Comparison of ENCODE assay signal across 39 mouse cellular contexts in the genomic region with DNA sequence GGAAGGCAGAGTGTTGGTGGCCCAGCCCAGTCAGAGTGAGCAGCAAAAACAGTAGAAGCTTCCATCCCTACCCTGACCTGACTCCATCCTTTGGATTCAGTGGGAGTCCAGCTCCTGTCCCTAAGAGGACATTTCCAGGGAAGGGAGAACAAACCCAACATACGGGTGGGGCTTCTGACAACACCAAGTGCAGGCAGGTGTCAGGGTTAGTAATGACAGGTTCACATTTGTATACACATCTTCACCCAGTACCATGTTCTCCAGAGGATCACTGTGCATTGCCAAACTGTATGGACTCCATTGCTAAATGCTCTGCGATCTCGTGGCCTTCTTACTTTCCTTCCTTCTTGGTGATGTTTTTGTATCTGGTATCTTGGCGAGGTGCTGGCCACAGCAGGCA. TPM values are rescaled to one million over a fixed set of nuclear protein-coding genes. Genes with fewer than 3 reads are reported as not detected.
"Had no signal": no experiment of that assay in that cellular context is flagged by ENCODE, and none has a peak within 500 bp of the region (broad histone marks: within the 10 kb centered on the region; RNA-seq: fewer than 3 reads in every experiment).

A gene (minus strand): TSS at position 101 of the 400 bp plus-strand sequence.

- DNase-seq: cerebellum, adult 18-20 months; cerebellum, adult 2 months; cerebellum, adult 8-10 months; cerebellum, adult 9-10 months; cerebellum, adult 9-11 months; cerebellum, postnatal 10 days; cerebellum, postnatal 14 days; cerebellum, postnatal 25 days; cerebellum, postnatal 36 days; embryo, embryonic 11 days; forebrain, postnatal 0 days; gastrocnemius, adult 2 months; gastrocnemius, postnatal 10 days; gastrocnemius, postnatal 14 days; gastrocnemius, postnatal 25 days; gastrocnemius, postnatal 36 days; heart, adult 11 months had no signal

- H3K27me3 ChIP-seq: embryonic facial prominence, embryonic 12.5 days; embryonic facial prominence, embryonic 13.5 days; embryonic facial prominence, embryonic 15.5 days; forebrain, embryonic 13.5 days; forebrain, embryonic 15.5 days had no signal

- H3K27ac ChIP-seq: embryonic facial prominence, embryonic 10.5 days; embryonic facial prominence, embryonic 12.5 days; embryonic facial prominence, embryonic 13.5 days; embryonic facial prominence, embryonic 15.5 days; forebrain, embryonic 10.5 days; forebrain, embryonic 12.5 days; forebrain, embryonic 13.5 days; forebrain, embryonic 15.5 days; gastrocnemius, adult 2 months had no signal

- ATAC-seq: forebrain, embryonic 13.5 days; forebrain, embryonic 14.5 days; forebrain, embryonic 15.5 days; forebrain, embryonic 16.5 days; forebrain, postnatal 0 days had no signal

- H3K36me3 ChIP-seq: embryonic facial prominence, embryonic 10.5 days; embryonic facial prominence, embryonic 12.5 days; embryonic facial prominence, embryonic 13.5 days; embryonic facial prominence, embryonic 15.5 days; forebrain, embryonic 10.5 days; forebrain, embryonic 12.5 days; forebrain, embryonic 15.5 days had no signal

- H3K4me1 ChIP-seq: embryonic facial prominence, embryonic 10.5 days; embryonic facial prominence, embryonic 12.5 days; embryonic facial prominence, embryonic 13.5 days; embryonic facial prominence, embryonic 15.5 days; forebrain, embryonic 12.5 days; forebrain, embryonic 13.5 days had no signal

- H3K4me2 ChIP-seq: embryonic facial prominence, embryonic 12.5 days; embryonic facial prominence, embryonic 13.5 days; embryonic facial prominence, embryonic 15.5 days; forebrain, embryonic 12.5 days; forebrain, embryonic 13.5 days; forebrain, embryonic 15.5 days had no signal

- H3K9ac ChIP-seq: embryonic facial prominence, embryonic 12.5 days; embryonic facial prominence, embryonic 13.5 days; embryonic facial prominence, embryonic 15.5 days; forebrain, embryonic 12.5 days; forebrain, embryonic 13.5 days; forebrain, embryonic 15.5 days; forebrain, postnatal 0 days had no signal

- H3K4me3 ChIP-seq: embryonic facial prominence, embryonic 10.5 days; embryonic facial prominence, embryonic 12.5 days; embryonic facial prominence, embryonic 13.5 days; embryonic facial prominence, embryonic 15.5 days; erythroblast, embryonic 14.5 days; forebrain, embryonic 10.5 days; forebrain, embryonic 12.5 days; forebrain, embryonic 13.5 days; forebrain, embryonic 15.5 days; gastrocnemius, adult 2 months had no signal

- H3K9me3 ChIP-seq: embryonic facial prominence, embryonic 10.5 days; embryonic facial prominence, embryonic 12.5 days; embryonic facial prominence, embryonic 13.5 days; embryonic facial prominence, embryonic 15.5 days; forebrain, embryonic 10.5 days; forebrain, embryonic 12.5 days; forebrain, embryonic 13.5 days; forebrain, embryonic 15.5 days had no signal

RNA-seq across cellular contexts. Expression of the gene that starts here (rescaled TPM):
- total RNA-seq: common myeloid progenitor, adult 5-6 weeks; forebrain, postnatal 0 days; gastrocnemius, adult 18-20 months; gastrocnemius, adult 8-10 months; gastrocnemius, postnatal 10 days; gastrocnemius, postnatal 14 days; gastrocnemius, postnatal 25 days; gastrocnemius, postnatal 36 days; gastrocnemius, postnatal 4 days; granulocyte monocyte progenitor cell, adult 5-6 weeks had no signal
- polyA plus RNA-seq: cerebellum, adult 2 months; cortical plate, adult 2 months; embryonic facial prominence, embryonic 10.5 days; embryonic facial prominence, embryonic 11.5 days; embryonic facial prominence, embryonic 12.5 days; embryonic facial prominence, embryonic 13.5 days; embryonic facial prominence, embryonic 14.5 days; embryonic facial prominence, embryonic 15.5 days; erythroblast, embryonic 14.5 days; forebrain, embryonic 10.5 days; forebrain, embryonic 11.5 days; forebrain, embryonic 12.5 days; forebrain, embryonic 13.5 days; forebrain, embryonic 14.5 days; forebrain, embryonic 15.5 days; forebrain, embryonic 16.5 days; forebrain, postnatal 0 days; frontal cortex, adult 2 months; gonadal fat pad, adult 2 months had no signal
